ENCODE assay signal across 8 mouse cellular contexts in genomic region chr11:80208860-80209800, GRCm38 (mm10). TPM values are rescaled to one million over a fixed set of nuclear protein-coding genes. Genes with fewer than 3 reads are reported as not detected.
A peak's percentile ranks its signal among the peaks of the same experiment; 100 is the strongest.
DNase-seq lines count a peak whose midpoint lies in the region; ATAC-seq and TF ChIP-seq lines count a peak whose summit lies in the region.

TSS of gene Rhot1 (plus strand) at chr11:80209019.

- TF ChIP-seq CTCF in lung, adult 2 months (IDR thresholded peaks at IDR 0.05; ENCODE audit: insufficient read depth, low read length), result peak; percentile 84

- under 1% methylated on average over 78 of the region's 78 CpGs for WGBS in forebrain, embryonic 15.5 days
- under 1% methylated on average over 78 of the region's 78 CpGs for WGBS in lung, adult 2 months

- intact Hi-C loops in heart, postnatal 25 days (cut with DNase I), result loop anchor here (2.0 to 10.0 kb wide), 2 partner anchors 24 to 124 kb away; partner anchors contain the start of genes Atad5 and Crlf3

- H3K36me3 ChIP-seq in forebrain, embryonic 15.5 days, result peaks cover 4% of the 10 kb centered on the region; the same call in 1 of the 2 replicates

- peaks cover 17% of the 10 kb centered on the region for H3K4me1 ChIP-seq in forebrain, embryonic 15.5 days
- H3K4me1 ChIP-seq in lung, adult 2 months (ENCODE audit: control insufficient read depth, insufficient read depth, low read length), result peaks cover 3% of the 10 kb centered on the region; the same call in 1 of the 2 replicates

- peak; percentile 95 for DNase-seq in ES-CJ7 (ENCODE audit: low read depth, low spot score)
- DNase-seq in cerebellum, adult 11 months, result peak; percentile 95
- peak; percentile 92 for DNase-seq in heart, postnatal 25 days (ENCODE audit: low spot score)
- DNase-seq in layer of hippocampus, adult 18-20 months (ENCODE audit: low spot score in 2 of 2), result peak; percentile 94 to 97
- peak; percentile 96 for DNase-seq in lung, adult 2 months
- DNase-seq in thymus, adult 18-20 months, result peak; percentile 91

- H3K9me3 ChIP-seq in forebrain, embryonic 15.5 days, result no peaks in the 10 kb centered on the region

- H3K4me2 ChIP-seq in forebrain, embryonic 15.5 days (replicated peaks), result peak within 1 kb of the TSS; percentile 65

- peak within 1 kb of the TSS; percentile 68 for H3K4me3 ChIP-seq in forebrain, embryonic 15.5 days
- peak within 1 kb of the TSS; percentile 84 for H3K4me3 ChIP-seq in lung, adult 2 months (replicated peaks; ENCODE audit: extremely low read depth, low read depth, low read length)

- peak; percentile 61; the same call in 1 of the 2 replicates for TF ChIP-seq POLR2A in lung, adult 2 months (IDR thresholded peaks at IDR 0.05; ENCODE audit: borderline replicate concordance, extremely low read depth, low read depth, low read length)

- H3K27ac ChIP-seq in forebrain, embryonic 15.5 days (replicated peaks), result peak within 1 kb of the TSS; percentile 92

- H3K27me3 ChIP-seq in forebrain, embryonic 15.5 days, result no peaks in the 10 kb centered on the region

- peak; percentile 94 for ATAC-seq in forebrain, embryonic 15.5 days (replicated peaks)
- ATAC-seq in neutrophil, adult 5-6 weeks (ENCODE audit: extremely low read depth, insufficient number of reproducible peaks, low FRiP score, poor library complexity, severe bottlenecking), result peak; percentile 96

- H3K9ac ChIP-seq in forebrain, embryonic 15.5 days (replicated peaks), result peak within 1 kb of the TSS; percentile 92

RNA-seq across cellular contexts. Expression of gene Rhot1, which starts in this region (rescaled TPM):
- 75.7 and 78.6 TPM in 2 replicates for polyA plus RNA-seq in forebrain, embryonic 15.5 days (2015; fragmentation: Nextera tagmentation; extraction: Ambion mirVana)
- total RNA-seq in heart, postnatal 25 days (2021), result 10 to 100 TPM; 62.4 to 68.1 TPM
- total RNA-seq in layer of hippocampus, adult 18-20 months (2021), result 10 to 100 TPM; 62.8 to 65.6 TPM
- polyA plus RNA-seq in lung, adult 2 months (2012; rRNA removed), result 8.7 and 14.9 TPM in 2 replicates
- total RNA-seq in neutrophil, adult 5-6 weeks (2017), result 51.7 and 56.6 TPM in 2 replicates

Comparison
In these comparisons a context has a peak if more than half of its experiments do, and no peak if none do; other contexts are left out.
1. Peak in every context shown above with its lines: DNase-seq, ATAC-seq, H3K4me3 ChIP-seq and H3K27ac ChIP-seq.